In the genomic region with DNA sequence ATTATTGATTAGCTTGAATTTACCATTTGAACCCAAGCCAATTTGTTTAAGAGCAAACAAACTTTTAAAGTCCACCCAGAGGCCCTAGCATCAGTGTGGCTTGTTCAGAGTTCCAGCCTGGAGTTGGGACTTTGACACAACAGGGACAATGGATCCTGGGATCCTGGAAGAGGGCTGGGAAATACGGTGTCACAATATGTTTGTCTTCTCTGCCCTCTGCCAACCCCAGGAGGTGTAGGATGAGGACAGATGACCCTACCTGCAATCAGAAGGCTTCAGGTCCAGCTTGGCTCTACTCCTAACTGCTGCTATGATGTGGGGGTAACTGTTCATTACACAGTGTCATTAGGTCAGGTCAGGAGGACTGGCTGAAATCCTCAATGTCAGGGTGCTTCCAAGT, we compare ENCODE assay signal across 29 mouse cellular contexts.
DNase-seq lines count a peak whose midpoint lies in the region; ATAC-seq and TF ChIP-seq lines count a peak whose summit lies in the region.
"Had no signal": no experiment of that assay in that cellular context is flagged by ENCODE, and none has a peak within 500 bp of the region (broad histone marks: within the 10 kb centered on the region; RNA-seq: fewer than 3 reads in every experiment).

No protein-coding gene starts in this region.

- WGBS in liver, adult 2 months, result 32% methylated on average over 1 of the region's 1 CpGs
- WGBS in liver, embryonic 14.5 days (ENCODE audit: insufficient replicate concordance), result 47% methylated on average over 1 of the region's 1 CpGs
- 94% methylated on average over 1 of the region's 1 CpGs for WGBS in forebrain, embryonic 13.5 days
- WGBS in kidney, adult 2 months, result 76% methylated on average over 1 of the region's 1 CpGs

- peaks cover 11% of the 10 kb centered on the region for H3K36me3 ChIP-seq in megakaryocyte, embryonic 14.5 days (replicated peaks; ENCODE audit: low read length)
- peaks cover 5% of the 10 kb centered on the region for H3K36me3 ChIP-seq in liver, adult 2 months (ENCODE audit: control insufficient read depth, insufficient read depth, low read length)
- H3K36me3 ChIP-seq in liver, embryonic 14.5 days (replicated peaks; ENCODE audit: control insufficient read depth, insufficient read depth, low read depth), result no peaks in the 10 kb centered on the region
- H3K36me3 ChIP-seq in forebrain, embryonic 13.5 days (ENCODE audit: poor library complexity, severe bottlenecking), result no peaks in the 10 kb centered on the region
- H3K36me3 ChIP-seq in kidney, adult 2 months (ENCODE audit: control insufficient read depth, insufficient read depth, low read length), result no peaks in the 10 kb centered on the region
- H3K36me3 ChIP-seq: embryonic facial prominence, embryonic 13.5 days; forebrain, embryonic 10.5 days; limb, embryonic 10.5 days; limb, embryonic 15.5 days had no signal

- no peaks in the 10 kb centered on the region for H3K79me2 ChIP-seq in liver, adult 2 months (ENCODE audit: control insufficient read depth, insufficient read depth, low read length)

- no peak for ATAC-seq in megakaryocyte, adult 5-6 weeks (ENCODE audit: poor library complexity, severe bottlenecking)
- ATAC-seq in liver, embryonic 14.5 days (ENCODE audit: insufficient read depth), result peak; percentile 83
- ATAC-seq in megakaryocyte progenitor cell, adult 5-6 weeks (replicated peaks; ENCODE audit: poor library complexity), result peak; percentile 22; the same call in 1 of the 2 replicates
- no peak for ATAC-seq in forebrain, embryonic 13.5 days
- ATAC-seq: activated CD4-positive, CD25-positive, alpha-beta regulatory T cell, adult 4 months; forebrain, embryonic 16.5 days; hindbrain, embryonic 16.5 days; midbrain, embryonic 16.5 days had no signal

- H3K4me3 ChIP-seq in megakaryocyte, embryonic 14.5 days (replicated peaks), result peak overlapping the region; percentile 26
- no peak overlapping the region for H3K4me3 ChIP-seq in liver, adult 2 months (ENCODE audit: insufficient read depth, low read depth, low read length)
- no peak overlapping the region for H3K4me3 ChIP-seq in liver, embryonic 14.5 days (ENCODE audit: insufficient read depth in 1 of 2, low read depth in 2 of 2, low read length in 2 of 2)
- H3K4me3 ChIP-seq in forebrain, embryonic 13.5 days, result no peak overlapping the region
- no peak overlapping the region for H3K4me3 ChIP-seq in kidney, adult 2 months (ENCODE audit: insufficient read depth, low read depth, low read length)
- H3K4me3 ChIP-seq: embryonic facial prominence, embryonic 13.5 days; forebrain, embryonic 10.5 days; gastrocnemius, adult 2 months; limb, embryonic 10.5 days; limb, embryonic 15.5 days had no signal

- peak overlapping the region; percentile 62 for H3K27ac ChIP-seq in liver, adult 2 months (replicated peaks; ENCODE audit: insufficient read depth, low read depth, low read length)
- H3K27ac ChIP-seq in liver, embryonic 14.5 days, result no peak overlapping the region
- no peak overlapping the region for H3K27ac ChIP-seq in forebrain, embryonic 13.5 days
- H3K27ac ChIP-seq in kidney, adult 2 months (ENCODE audit: insufficient read depth, low read depth, low read length), result no peak overlapping the region
- H3K27ac ChIP-seq: embryonic facial prominence, embryonic 13.5 days; forebrain, embryonic 10.5 days; gastrocnemius, adult 2 months; kidney, postnatal 0 days; limb, embryonic 10.5 days; limb, embryonic 15.5 days had no signal

- H3K27me3 ChIP-seq in megakaryocyte, embryonic 14.5 days (replicated peaks), result no peaks in the 10 kb centered on the region
- no peaks in the 10 kb centered on the region for H3K27me3 ChIP-seq in liver, adult 2 months (ENCODE audit: control insufficient read depth, insufficient read depth, low read length)
- H3K27me3 ChIP-seq in liver, embryonic 14.5 days (ENCODE audit: control insufficient read depth, insufficient read depth, low read length), result no peaks in the 10 kb centered on the region
- no peaks in the 10 kb centered on the region for H3K27me3 ChIP-seq in forebrain, embryonic 13.5 days
- H3K27me3 ChIP-seq in kidney, adult 2 months (replicated peaks; ENCODE audit: control insufficient read depth, insufficient read depth, low read length), result no peaks in the 10 kb centered on the region
- H3K27me3 ChIP-seq: CH12.LX; embryonic facial prominence, embryonic 13.5 days; limb, embryonic 15.5 days had no signal

- no peak overlapping the region for H3K4me2 ChIP-seq in liver, embryonic 14.5 days (ENCODE audit: low read depth)
- no peak overlapping the region for H3K4me2 ChIP-seq in forebrain, embryonic 13.5 days
- H3K4me2 ChIP-seq: embryonic facial prominence, embryonic 13.5 days; limb, embryonic 15.5 days; midbrain, embryonic 11.5 days had no signal

- no peak for TF ChIP-seq CTCF in liver, adult 2 months (IDR thresholded peaks at IDR 0.05; ENCODE audit: low read depth, low read length)
- no peak for TF ChIP-seq CTCF in liver, embryonic 14.5 days (IDR thresholded peaks at IDR 0.05; ENCODE audit: low read depth)
- no peak for TF ChIP-seq CTCF in kidney, adult 2 months (conservative IDR thresholded peaks at IDR 0.05; ENCODE audit: insufficient read depth, insufficient read length, low read depth, low read length)

- no peak overlapping the region for H3K9ac ChIP-seq in liver, adult 2 months (ENCODE audit: low read depth, low read length)
- no peak overlapping the region for H3K9ac ChIP-seq in liver, embryonic 14.5 days (replicated peaks)
- no peak overlapping the region for H3K9ac ChIP-seq in forebrain, embryonic 13.5 days
- H3K9ac ChIP-seq: embryonic facial prominence, embryonic 13.5 days; limb, embryonic 15.5 days had no signal

- TF ChIP-seq POLR2A in liver, adult 2 months (IDR thresholded peaks at IDR 0.05; ENCODE audit: extremely low read depth, insufficient read depth, low read length), result no peak
- no peak for TF ChIP-seq POLR2A in kidney, adult 2 months (IDR thresholded peaks at IDR 0.05; ENCODE audit: low read depth, low read length)

- DNase-seq in liver, adult 2 months (ENCODE audit: extremely low read depth, low read depth, low spot score), result peak; percentile 100
- peak in 2 of 3 experiments; percentile 36 for DNase-seq in liver, embryonic 14.5 days (ENCODE audit: low read depth in 3 of 3, low spot score in 3 of 3)
- no peak for DNase-seq in spleen, adult 12 weeks (ENCODE audit: low spot score)
- no peak for DNase-seq in kidney, adult 2 months
- DNase-seq: adrenal gland, postnatal 10 days; cerebellum, adult 11 months; cerebellum, adult 9-10 months; gastrocnemius, adult 2 months; gastrocnemius, postnatal 36 days; kidney, adult 18-20 months; layer of hippocampus, postnatal 36 days; lung, postnatal 4 days; right cerebral cortex, postnatal 25 days; spleen, adult 18-20 months had no signal

- peaks cover 14% of the 10 kb centered on the region for H3K4me1 ChIP-seq in megakaryocyte, embryonic 14.5 days
- peaks cover 30% of the 10 kb centered on the region for H3K4me1 ChIP-seq in liver, adult 2 months (ENCODE audit: control insufficient read depth, insufficient read depth, low read length)
- peaks cover 0 to 16% of the 10 kb centered on the region in 2 experiments; a peak in 2 of 4 replicates for H3K4me1 ChIP-seq in liver, embryonic 14.5 days (replicated peaks; ENCODE audit: control insufficient read depth in 2 of 2, insufficient read depth in 2 of 2, low read length in 1 of 2)
- H3K4me1 ChIP-seq in forebrain, embryonic 13.5 days, result peaks cover 32% of the 10 kb centered on the region; the same call in 1 of the 2 replicates
- no peaks in the 10 kb centered on the region for H3K4me1 ChIP-seq in kidney, adult 2 months (ENCODE audit: control insufficient read depth, insufficient read depth, low read length)
- H3K4me1 ChIP-seq: limb, embryonic 15.5 days had no signal

- no peaks in the 10 kb centered on the region for H3K9me3 ChIP-seq in megakaryocyte, embryonic 14.5 days
- no peaks in the 10 kb centered on the region for H3K9me3 ChIP-seq in liver, embryonic 14.5 days (ENCODE audit: control insufficient read depth, low read length)
- no peaks in the 10 kb centered on the region for H3K9me3 ChIP-seq in forebrain, embryonic 13.5 days (replicated peaks)
- H3K9me3 ChIP-seq: embryonic facial prominence, embryonic 13.5 days; forebrain, embryonic 10.5 days; limb, embryonic 10.5 days; limb, embryonic 15.5 days had no signal

- TF ChIP-seq EP300 in liver, embryonic 14.5 days (IDR thresholded peaks at IDR 0.05; ENCODE audit: low read depth), result no peak

Comparison
In these comparisons a context has a peak if more than half of its experiments do, and no peak if none do; other contexts are left out.
1. ATAC-seq: peak in liver, embryonic 14.5 days (single experiment) and megakaryocyte progenitor cell, adult 5-6 weeks (single experiment); none in megakaryocyte, adult 5-6 weeks (single experiment) and forebrain, embryonic 13.5 days (single experiment).
2. DNase-seq: peak in liver, adult 2 months (single experiment) and liver, embryonic 14.5 days (2 of 3); none in spleen, adult 12 weeks (single experiment) and kidney, adult 2 months (single experiment).